Mouse (Mus musculus): ENCODE results near the gene Plppr4. TPM values are rescaled to one million over a fixed set of nuclear protein-coding genes. Genes with fewer than 3 reads are reported as not detected.

Plppr4 gene
- polyA plus RNA-seq, 1 experiment from 2014 or later = 0.01 TPM

GRCm38 (mm10) chr3:117304037-117304436, 56.6 kb downstream of the Plppr4 start:
- Histone ChIP-seq H3K36me3 (replicated peaks; ENCODE audit: insufficient read depth, low read length) (no peaks in the 10 kb centered on the region), H3K9ac (replicated peaks) (no peak overlapping the region), H3K4me2 (ENCODE audit: low read depth, low read length) (no peak overlapping the region), H3K4me1 (ENCODE audit: insufficient read depth) (no peaks in the 10 kb centered on the region), H3K9me3 (ENCODE audit: low read length) (no peaks in the 10 kb centered on the region), H3K27me3 (ENCODE audit: insufficient read depth, low read length) (no peaks in the 10 kb centered on the region), H3K4me3 (ENCODE audit: low read depth, low read length) (no peak overlapping the region), H3K27ac (ENCODE audit: low read depth) (no peak overlapping the region)
- no peak for DNase-seq
- TF ChIP-seq CTCF (IDR thresholded peaks at IDR 0.05; ENCODE audit: low read depth) (no peak), EP300 (IDR thresholded peaks at IDR 0.05; ENCODE audit: low read depth) (no peak)
- ATAC-seq = no peak
- 76% methylated on average over 2 of the region's 2 CpGs for WGBS (ENCODE audit: insufficient replicate concordance)

- no peak overlapping the region for H3K4me3 ChIP-seq (ENCODE audit: low read depth, low read length)
- no peak overlapping the region for H3K9ac ChIP-seq (replicated peaks)
- ATAC-seq (no peak), DNase-seq (no peak)
- H3K27ac ChIP-seq (ENCODE audit: low read depth) = no peak overlapping the region
- no peaks in the 10 kb centered on the region for H3K27me3 ChIP-seq (ENCODE audit: insufficient read depth, low read length)
- WGBS (ENCODE audit: insufficient replicate concordance) = 56% methylated on average over 1 of the region's 1 CpGs
- H3K36me3 ChIP-seq (replicated peaks; ENCODE audit: insufficient read depth, low read length) = no peaks in the 10 kb centered on the region
- no peak for TF ChIP-seq EP300 (IDR thresholded peaks at IDR 0.05; ENCODE audit: low read depth)
- no peak for TF ChIP-seq CTCF (IDR thresholded peaks at IDR 0.05; ENCODE audit: low read depth)
- H3K4me2 ChIP-seq (ENCODE audit: low read depth, low read length) = no peak overlapping the region
- no peaks in the 10 kb centered on the region for H3K4me1 ChIP-seq (ENCODE audit: insufficient read depth)
- no peaks in the 10 kb centered on the region for H3K9me3 ChIP-seq (ENCODE audit: low read length)
Observed at GRCm38 (mm10) chr3:117300735-117301271, 59.9 kb downstream of the Plppr4 start.

GRCm38 (mm10) chr3:117297735-117298134, 62.9 kb downstream of the Plppr4 start:
- H3K27ac ChIP-seq (ENCODE audit: low read depth) = no peak overlapping the region
- ATAC-seq (no peak), DNase-seq (no peak)
- H3K9me3 ChIP-seq (ENCODE audit: low read length) = no peaks in the 10 kb centered on the region
- H3K4me1 ChIP-seq (ENCODE audit: insufficient read depth) = no peaks in the 10 kb centered on the region
- WGBS (ENCODE audit: insufficient replicate concordance) = 27% methylated on average over 1 of the region's 1 CpGs
- no peak overlapping the region for H3K4me2 ChIP-seq (ENCODE audit: low read depth, low read length)
- H3K27me3 ChIP-seq (ENCODE audit: insufficient read depth, low read length) = no peaks in the 10 kb centered on the region
- TF ChIP-seq EP300 (IDR thresholded peaks at IDR 0.05; ENCODE audit: low read depth) (no peak), CTCF (IDR thresholded peaks at IDR 0.05; ENCODE audit: low read depth) (no peak)
- H3K4me3 ChIP-seq (ENCODE audit: low read depth, low read length) = no peak overlapping the region
- H3K36me3 ChIP-seq (replicated peaks; ENCODE audit: insufficient read depth, low read length) = no peaks in the 10 kb centered on the region
- H3K9ac ChIP-seq (replicated peaks) = no peak overlapping the region

- ATAC-seq (no peak), DNase-seq (no peak)
- 35% methylated on average over 2 of the region's 2 CpGs for WGBS (ENCODE audit: insufficient replicate concordance)
- no peaks in the 10 kb centered on the region for H3K27me3 ChIP-seq (ENCODE audit: insufficient read depth, low read length)
- H3K27ac ChIP-seq (ENCODE audit: low read depth) = no peak overlapping the region
- no peak overlapping the region for H3K4me2 ChIP-seq (ENCODE audit: low read depth, low read length)
- no peak for TF ChIP-seq EP300 (IDR thresholded peaks at IDR 0.05; ENCODE audit: low read depth)
- TF ChIP-seq CTCF (IDR thresholded peaks at IDR 0.05; ENCODE audit: low read depth) = no peak
- no peaks in the 10 kb centered on the region for H3K4me1 ChIP-seq (ENCODE audit: insufficient read depth)
- no peak overlapping the region for H3K9ac ChIP-seq (replicated peaks)
- no peaks in the 10 kb centered on the region for H3K9me3 ChIP-seq (ENCODE audit: low read length)
- H3K4me3 ChIP-seq (ENCODE audit: low read depth, low read length) = no peak overlapping the region
- no peaks in the 10 kb centered on the region for H3K36me3 ChIP-seq (replicated peaks; ENCODE audit: insufficient read depth, low read length)
Observed at GRCm38 (mm10) chr3:117294308-117294925, 66.3 kb downstream of the Plppr4 start.

Small RNA genes lying within 50 kb of the gene (microRNA-seq; reads per million reads assigned to microRNA genes)
- gene Gm22408 = not detected

Other genes starting within 250 kb of the Plppr4 start
- not detected in 2 replicates for gene Plppr5, start 214.0 kb upstream of the Plppr4 start, polyA plus RNA-seq (2015; fragmentation: Nextera tagmentation; extraction: Ambion mirVana)

Measured in liver, postnatal 0 days (tissue).